Mouse (Mus musculus): ENCODE data around the gene Trpm4.
A peak's percentile ranks its signal among the peaks of the same experiment; 100 is the strongest.
"Not testable (repeated sequence)": the region's sequence is repeated elsewhere in the genome, so short reads cannot be mapped to it uniquely, and the experiment has no call there.

Gene Trpm4

DNA sequence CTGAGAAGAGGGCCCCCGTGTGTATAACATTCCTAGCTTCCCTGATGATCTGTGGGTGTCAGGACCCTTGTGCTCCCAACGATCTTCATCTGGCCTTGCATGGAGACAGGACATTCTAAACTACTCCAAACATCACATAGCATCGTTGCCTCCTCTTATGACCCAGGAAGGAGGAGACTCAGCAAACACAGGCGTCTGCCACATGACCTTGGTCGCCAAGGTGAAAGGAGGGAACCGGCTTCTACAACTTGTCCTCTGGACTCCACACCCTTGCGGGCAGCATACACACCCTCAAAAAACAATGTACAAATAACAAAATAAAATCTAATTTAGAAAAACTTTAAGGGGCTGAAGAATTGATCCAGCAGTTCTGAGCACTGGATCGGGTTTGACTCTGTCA lies 21.6 kb downstream of the Trpm4 start:
- DNase-seq (ENCODE audit: low spot score): no peak

GRCm38 (mm10) chr7:45309455-45309854 lies 24.1 kb downstream of the Trpm4 start:
- DNase-seq (ENCODE audit: low spot score): no peak

- no peak for DNase-seq (ENCODE audit: low spot score)
Observed at GRCm38 (mm10) chr7:45308551-45309240, 24.9 kb downstream of the Trpm4 start.

GRCm38 (mm10) chr7:45305275-45305674 lies 28.3 kb downstream of the Trpm4 start:
- DNase-seq (ENCODE audit: low spot score): peak; percentile 62

- no peak for DNase-seq (ENCODE audit: low spot score)
Observed at GRCm38 (mm10) chr7:45304869-45305268, 28.7 kb downstream of the Trpm4 start.

- no peak for DNase-seq (ENCODE audit: low spot score)
Observed at GRCm38 (mm10) chr7:45302626-45303025, 31.0 kb downstream of the Trpm4 start.

DNA sequence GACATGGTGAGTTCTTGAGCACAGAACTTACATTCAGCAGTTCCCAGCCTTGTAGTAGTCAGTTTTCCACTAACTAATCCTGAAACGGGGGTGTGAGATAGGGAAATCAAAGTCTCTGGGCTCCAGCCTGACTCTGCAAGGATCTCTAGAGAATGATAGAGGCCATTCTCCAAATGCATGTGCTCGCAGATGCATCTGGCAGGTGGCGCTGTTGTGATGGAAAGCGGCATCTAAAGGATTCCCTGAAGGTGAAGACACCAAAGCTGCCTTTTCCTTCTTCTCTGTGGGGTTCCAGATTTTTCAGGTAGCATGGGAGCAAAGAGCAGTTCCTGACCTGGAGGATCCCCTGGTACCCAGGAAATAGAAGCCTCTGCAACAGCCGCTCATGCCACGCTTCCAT lies 33.3 kb downstream of the Trpm4 start:
- DNase-seq (ENCODE audit: low spot score): peak; percentile 59

DNA sequence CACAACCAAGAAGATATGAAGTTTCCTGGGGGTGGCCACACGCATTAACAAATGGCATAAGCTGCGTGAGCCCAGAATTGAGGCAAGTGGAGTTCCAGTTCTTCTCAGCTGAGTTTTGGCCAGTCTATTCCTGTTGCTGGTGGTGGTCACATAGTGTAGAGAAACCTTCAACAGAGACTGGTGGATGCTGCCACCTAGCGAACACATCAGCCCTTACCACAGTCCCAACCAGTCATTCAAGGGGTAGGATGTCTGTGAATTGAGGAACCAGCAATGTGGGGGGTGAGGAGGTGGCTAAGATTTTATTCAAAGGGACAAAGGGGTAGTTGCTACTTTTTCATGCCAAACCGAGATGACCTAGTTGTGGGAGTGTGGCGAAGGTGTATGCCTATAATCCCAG lies 33.8 kb downstream of the Trpm4 start:
- peak; percentile 77 for DNase-seq (ENCODE audit: low spot score)

GRCm38 (mm10) chr7:45297563-45297962 lies 36.0 kb downstream of the Trpm4 start:
- DNase-seq (ENCODE audit: low spot score): no peak

GRCm38 (mm10) chr7:45296626-45297025 lies 37.0 kb downstream of the Trpm4 start:
- no peak for DNase-seq (ENCODE audit: low spot score)

DNA sequence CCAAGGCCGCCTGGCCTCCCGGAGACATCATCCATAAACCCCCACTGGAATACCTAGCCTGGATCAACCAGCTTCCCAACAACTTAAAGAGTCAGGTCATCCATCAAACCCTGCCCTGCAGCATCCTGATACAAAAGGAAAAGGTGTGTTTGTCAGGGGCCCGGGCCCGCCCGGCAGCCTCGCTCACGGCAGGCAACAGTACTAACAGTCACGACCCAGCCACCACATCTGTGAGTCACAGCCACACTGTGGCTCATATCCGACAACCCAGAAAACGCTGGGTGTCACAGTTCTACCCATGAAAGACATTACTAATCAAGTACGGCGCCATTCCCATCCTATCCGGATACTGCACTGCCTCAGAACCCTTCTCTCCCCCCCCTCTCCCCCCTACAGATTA lies 47.1 kb downstream of the Trpm4 start:
- no peak for DNase-seq (ENCODE audit: low spot score)

- DNase-seq (ENCODE audit: low spot score): peak; percentile 69
Observed at GRCm38 (mm10) chr7:45277136-45277760, 56.3 kb downstream of the Trpm4 start, which contains the start of gene Slc6a21. Gene Slc6a21 (plus strand): TSS chr7:45277513.

DNA sequence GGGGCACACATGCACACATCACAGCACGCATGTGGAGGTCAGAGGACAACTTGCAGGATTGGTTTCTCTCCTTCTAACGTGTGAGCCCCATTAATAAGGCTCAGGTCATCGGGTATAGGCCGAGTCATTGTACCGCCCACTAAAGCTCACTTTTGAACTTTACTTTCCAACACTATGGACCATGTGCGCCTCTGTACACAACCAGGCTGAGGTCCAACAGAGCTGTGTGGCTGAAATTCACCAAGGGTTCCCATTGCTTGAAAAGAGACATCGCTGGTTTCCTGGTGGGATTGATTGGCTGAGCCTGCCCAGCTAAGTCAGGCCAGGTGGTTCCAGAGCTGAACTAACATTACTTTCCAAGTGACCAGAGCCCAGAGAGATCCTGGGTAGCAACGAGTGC lies 59.9 kb downstream of the Trpm4 start:
- no peak for DNase-seq (ENCODE audit: low spot score)

DNA sequence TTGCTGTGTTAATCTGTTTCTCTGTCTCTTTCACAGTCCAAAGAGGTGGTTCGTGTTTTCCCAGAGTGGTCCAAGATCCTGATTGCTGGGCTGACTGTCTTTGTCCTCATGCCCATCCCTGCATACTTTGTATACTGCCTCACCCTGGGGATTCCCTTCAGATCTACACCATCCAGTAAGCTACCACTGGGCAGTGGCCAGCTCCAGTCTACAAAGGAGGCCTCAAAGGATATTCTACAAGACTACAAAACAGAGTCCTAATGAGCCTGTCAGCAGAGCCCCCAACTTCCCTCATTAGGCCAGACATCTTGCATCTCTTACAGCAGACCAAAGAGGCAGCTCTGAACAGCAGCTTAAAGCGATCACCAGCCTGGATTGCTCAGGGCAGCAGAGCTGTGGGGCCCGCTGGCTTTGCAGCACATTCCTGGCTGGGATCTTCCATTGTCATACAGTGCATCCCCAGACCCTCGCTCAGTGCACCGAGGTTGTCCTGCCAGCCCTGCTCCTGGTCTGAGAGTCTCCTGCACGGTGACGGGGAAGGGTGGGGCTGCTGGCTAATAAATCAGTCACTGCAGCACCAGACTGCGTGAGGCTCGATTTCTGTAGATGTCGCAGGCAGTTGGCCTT lies 60.7 kb downstream of the Trpm4 start:
- DNase-seq (ENCODE audit: low spot score): no peak

DNA sequence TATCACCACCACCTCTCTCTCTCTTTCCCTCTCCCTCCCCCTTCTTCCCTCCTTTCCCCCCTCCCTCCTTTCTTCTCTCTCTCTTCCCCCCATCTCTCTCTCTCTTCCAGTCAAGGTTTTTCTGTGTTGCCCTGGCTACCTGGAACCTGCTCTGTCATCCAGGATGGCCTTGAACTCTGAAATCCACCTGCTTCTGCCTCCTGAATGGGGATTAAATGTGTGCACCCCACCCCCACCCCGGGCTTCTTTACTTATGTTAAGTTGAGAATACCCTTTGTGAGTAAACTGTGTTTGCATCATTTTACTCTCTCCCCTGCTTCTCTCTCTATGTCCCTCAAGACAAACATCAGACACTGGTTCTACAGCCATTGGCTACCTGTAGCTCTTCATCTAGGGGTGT lies 68.1 kb downstream of the Trpm4 start:
- no peak for DNase-seq (ENCODE audit: low spot score)

GRCm38 (mm10) chr7:45264348-45264747 lies 69.2 kb downstream of the Trpm4 start:
- DNase-seq (ENCODE audit: low spot score): no peak

- no peak for DNase-seq (ENCODE audit: low spot score)
Observed at GRCm38 (mm10) chr7:45263006-45263607, 70.5 kb downstream of the Trpm4 start.

DNA sequence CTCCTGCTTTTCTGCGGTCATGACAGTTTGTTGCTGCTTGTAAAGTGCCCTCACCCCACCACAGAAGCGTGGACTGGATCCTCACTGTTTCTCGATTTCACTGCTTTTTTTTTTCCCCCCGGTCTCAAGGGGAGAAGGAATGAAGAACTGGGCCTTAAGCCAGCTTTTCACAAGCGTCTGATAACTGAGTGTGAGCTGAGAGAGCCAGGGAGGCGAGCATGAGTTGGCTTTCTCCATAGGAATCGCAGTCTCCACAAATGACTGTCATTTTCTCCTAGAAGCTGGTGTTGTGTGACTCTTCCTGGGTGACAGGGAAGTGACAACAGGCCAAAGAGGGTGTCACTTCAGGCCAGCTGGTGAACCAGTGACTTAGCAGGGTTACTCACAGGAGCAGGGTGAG lies 71.3 kb downstream of the Trpm4 start:
- DNase-seq (ENCODE audit: low spot score): no peak

GRCm38 (mm10) chr7:45259281-45259680 lies 74.3 kb downstream of the Trpm4 start:
- no peak for DNase-seq (ENCODE audit: low spot score)

- DNase-seq (ENCODE audit: low spot score): no peak
Observed at GRCm38 (mm10) chr7:45257063-45257840, 76.3 kb downstream of the Trpm4 start.

- DNase-seq (ENCODE audit: low spot score): not testable (repeated sequence)
Observed at GRCm38 (mm10) chr7:45255822-45256221, 77.8 kb downstream of the Trpm4 start.

DNA sequence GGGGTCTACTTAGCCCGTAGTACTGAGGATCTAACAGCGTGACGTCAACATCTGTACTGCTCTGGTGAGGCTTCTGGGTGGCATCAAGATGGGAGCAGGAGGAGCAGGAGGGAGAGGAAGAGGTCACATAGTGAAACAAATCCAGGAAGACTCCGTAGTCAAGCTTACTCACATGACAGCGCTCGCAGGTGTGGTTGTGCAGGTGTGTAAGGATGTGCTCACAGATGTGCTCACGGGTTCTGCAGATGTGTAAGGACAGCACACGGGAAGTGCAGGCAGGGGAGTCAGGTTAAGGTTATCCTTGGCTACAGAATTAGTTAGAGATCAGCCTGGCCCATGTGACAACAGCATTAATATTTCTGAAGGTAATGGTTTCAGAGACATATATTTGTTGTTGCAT lies 79.8 kb downstream of the Trpm4 start:
- DNase-seq (ENCODE audit: low spot score): no peak
